Mouse (Mus musculus): ENCODE data around the gene Sipa1l1. TPM values are rescaled to one million over a fixed set of nuclear protein-coding genes. Genes with fewer than 3 reads are reported as not detected.

Sipa1l1 gene
- total RNA-seq, 1 experiment: 31.8 TPM

- DNase-seq (ENCODE audit: low read depth, low spot score): no peak
- Histone ChIP-seq H3K4me3 (ENCODE audit: insufficient read depth in 1 of 2, low read depth in 1 of 2, low read length in 2 of 2, poor library complexity in 1 of 2, severe bottlenecking in 1 of 2) (no peak overlapping the region), H3K9me3 (ENCODE audit: control insufficient read depth, insufficient read depth, low read depth, low read length) (no peaks in the 10 kb centered on the region), H3K27ac (ENCODE audit: insufficient read depth, low read depth, low read length, poor library complexity, severe bottlenecking) (no peak overlapping the region), H3K9ac (ENCODE audit: insufficient read depth, low read depth, low read length, poor library complexity, severe bottlenecking) (no peak overlapping the region), H3K4me1 (ENCODE audit: control insufficient read depth in 2 of 2, insufficient read depth in 2 of 2, low read length in 2 of 2, poor library complexity in 1 of 2) (no peaks in the 10 kb centered on the region), H3K36me3 (ENCODE audit: control insufficient read depth, insufficient read depth, low read length, poor library complexity, severe bottlenecking) (no peaks in the 10 kb centered on the region)
- no peak for TF ChIP-seq ZC3H11A (IDR thresholded peaks at IDR 0.05; ENCODE audit: borderline replicate concordance, low read depth, low read length)
- no peak for TF ChIP-seq ZNF384 (IDR thresholded peaks at IDR 0.05; ENCODE audit: low read depth, low read length)
- no peak for TF ChIP-seq HCFC1 (IDR thresholded peaks at IDR 0.05; ENCODE audit: borderline replicate concordance, insufficient read depth, low read length)
- no peak for TF ChIP-seq CHD2 (IDR thresholded peaks at IDR 0.05; ENCODE audit: low read depth, low read length)
- TF ChIP-seq MAFK (IDR thresholded peaks at IDR 0.05; ENCODE audit: insufficient read depth, low read depth, low read length): no peak
- in situ Hi-C loops (cut with MboI; ENCODE audit: low sequenced_read_pairs in 2 of 2, unreplicated experiment in 2 of 2): no loop called here
Observed at GRCm38 (mm10) chr12:82148328-82148930, 20.7 kb upstream of the Sipa1l1 start.

- Histone ChIP-seq H3K9ac (ENCODE audit: insufficient read depth, low read depth, low read length, poor library complexity, severe bottlenecking) (no peak overlapping the region), H3K4me3 (ENCODE audit: insufficient read depth in 1 of 2, low read depth in 1 of 2, low read length in 2 of 2, poor library complexity in 1 of 2, severe bottlenecking in 1 of 2) (no peak overlapping the region), H3K9me3 (ENCODE audit: control insufficient read depth, insufficient read depth, low read depth, low read length) (no peaks in the 10 kb centered on the region), H3K4me1 (ENCODE audit: control insufficient read depth in 2 of 2, insufficient read depth in 2 of 2, low read length in 2 of 2, poor library complexity in 1 of 2) (no peaks in the 10 kb centered on the region), H3K27ac (ENCODE audit: insufficient read depth, low read depth, low read length, poor library complexity, severe bottlenecking) (no peak overlapping the region), H3K36me3 (ENCODE audit: control insufficient read depth, insufficient read depth, low read length, poor library complexity, severe bottlenecking) (no peaks in the 10 kb centered on the region)
- DNase-seq (ENCODE audit: low read depth, low spot score): no peak
- in situ Hi-C loops (cut with MboI; ENCODE audit: low sequenced_read_pairs in 2 of 2, unreplicated experiment in 2 of 2): no loop called here
- no peak for TF ChIP-seq HCFC1 (IDR thresholded peaks at IDR 0.05; ENCODE audit: borderline replicate concordance, insufficient read depth, low read length)
- no peak for TF ChIP-seq ZC3H11A (IDR thresholded peaks at IDR 0.05; ENCODE audit: borderline replicate concordance, low read depth, low read length)
- TF ChIP-seq MAFK (IDR thresholded peaks at IDR 0.05; ENCODE audit: insufficient read depth, low read depth, low read length): no peak
- TF ChIP-seq ZNF384 (IDR thresholded peaks at IDR 0.05; ENCODE audit: low read depth, low read length): no peak
- no peak for TF ChIP-seq CHD2 (IDR thresholded peaks at IDR 0.05; ENCODE audit: low read depth, low read length)
Observed at GRCm38 (mm10) chr12:82151019-82151418, 18.1 kb upstream of the Sipa1l1 start.

- Histone ChIP-seq H3K36me3 (ENCODE audit: control insufficient read depth, insufficient read depth, low read length, poor library complexity, severe bottlenecking) (no peaks in the 10 kb centered on the region), H3K9ac (ENCODE audit: insufficient read depth, low read depth, low read length, poor library complexity, severe bottlenecking) (no peak overlapping the region), H3K27ac (ENCODE audit: insufficient read depth, low read depth, low read length, poor library complexity, severe bottlenecking) (no peak overlapping the region), H3K9me3 (ENCODE audit: control insufficient read depth, insufficient read depth, low read depth, low read length) (no peaks in the 10 kb centered on the region), H3K4me1 (ENCODE audit: control insufficient read depth in 2 of 2, insufficient read depth in 2 of 2, low read length in 2 of 2, poor library complexity in 1 of 2) (no peaks in the 10 kb centered on the region), H3K4me3 (ENCODE audit: insufficient read depth in 1 of 2, low read depth in 1 of 2, low read length in 2 of 2, poor library complexity in 1 of 2, severe bottlenecking in 1 of 2) (no peak overlapping the region)
- in situ Hi-C loops (cut with MboI; ENCODE audit: low sequenced_read_pairs in 2 of 2, unreplicated experiment in 2 of 2): no loop called here
- TF ChIP-seq HCFC1 (IDR thresholded peaks at IDR 0.05; ENCODE audit: borderline replicate concordance, insufficient read depth, low read length): no peak
- no peak for TF ChIP-seq MAFK (IDR thresholded peaks at IDR 0.05; ENCODE audit: insufficient read depth, low read depth, low read length)
- TF ChIP-seq ZNF384 (IDR thresholded peaks at IDR 0.05; ENCODE audit: low read depth, low read length): no peak
- TF ChIP-seq CHD2 (IDR thresholded peaks at IDR 0.05; ENCODE audit: low read depth, low read length): no peak
- TF ChIP-seq ZC3H11A (IDR thresholded peaks at IDR 0.05; ENCODE audit: borderline replicate concordance, low read depth, low read length): no peak
- no peak for DNase-seq (ENCODE audit: low read depth, low spot score)
Observed at GRCm38 (mm10) chr12:82154527-82154926, 14.6 kb upstream of the Sipa1l1 start.

- no peak overlapping the region for H3K4me3 ChIP-seq (ENCODE audit: insufficient read depth in 1 of 2, low read depth in 1 of 2, low read length in 2 of 2, poor library complexity in 1 of 2, severe bottlenecking in 1 of 2)
- in situ Hi-C loops (cut with MboI; ENCODE audit: low sequenced_read_pairs in 2 of 2, unreplicated experiment in 2 of 2): no loop called here
- no peak for DNase-seq (ENCODE audit: low read depth, low spot score)
- H3K36me3 ChIP-seq (ENCODE audit: control insufficient read depth, insufficient read depth, low read length, poor library complexity, severe bottlenecking): no peaks in the 10 kb centered on the region
- H3K4me1 ChIP-seq (ENCODE audit: control insufficient read depth in 2 of 2, insufficient read depth in 2 of 2, low read length in 2 of 2, poor library complexity in 1 of 2): no peaks in the 10 kb centered on the region
- H3K27ac ChIP-seq (ENCODE audit: insufficient read depth, low read depth, low read length, poor library complexity, severe bottlenecking): no peak overlapping the region
- no peak for TF ChIP-seq HCFC1 (IDR thresholded peaks at IDR 0.05; ENCODE audit: borderline replicate concordance, insufficient read depth, low read length)
- no peak overlapping the region for H3K9ac ChIP-seq (ENCODE audit: insufficient read depth, low read depth, low read length, poor library complexity, severe bottlenecking)
- H3K9me3 ChIP-seq (ENCODE audit: control insufficient read depth, insufficient read depth, low read depth, low read length): no peaks in the 10 kb centered on the region
Observed at GRCm38 (mm10) chr12:82158516-82158915, 10.6 kb upstream of the Sipa1l1 start.

- in situ Hi-C loops (cut with MboI; ENCODE audit: low sequenced_read_pairs in 2 of 2, unreplicated experiment in 2 of 2): no loop called here
- no peak overlapping the region for H3K4me3 ChIP-seq (ENCODE audit: insufficient read depth in 1 of 2, low read depth in 1 of 2, low read length in 2 of 2, poor library complexity in 1 of 2, severe bottlenecking in 1 of 2)
- no peaks in the 10 kb centered on the region for H3K36me3 ChIP-seq (ENCODE audit: control insufficient read depth, insufficient read depth, low read length, poor library complexity, severe bottlenecking)
- DNase-seq (ENCODE audit: low read depth, low spot score): no peak
- no peaks in the 10 kb centered on the region for H3K9me3 ChIP-seq (ENCODE audit: control insufficient read depth, insufficient read depth, low read depth, low read length)
- TF ChIP-seq MAFK (IDR thresholded peaks at IDR 0.05; ENCODE audit: insufficient read depth, low read depth, low read length) (no peak), ZC3H11A (IDR thresholded peaks at IDR 0.05; ENCODE audit: borderline replicate concordance, low read depth, low read length) (no peak), ZNF384 (IDR thresholded peaks at IDR 0.05; ENCODE audit: low read depth, low read length) (no peak), CHD2 (IDR thresholded peaks at IDR 0.05; ENCODE audit: low read depth, low read length) (no peak), HCFC1 (IDR thresholded peaks at IDR 0.05; ENCODE audit: borderline replicate concordance, insufficient read depth, low read length) (no peak)
- H3K27ac ChIP-seq (ENCODE audit: insufficient read depth, low read depth, low read length, poor library complexity, severe bottlenecking): no peak overlapping the region
- no peaks in the 10 kb centered on the region for H3K4me1 ChIP-seq (ENCODE audit: control insufficient read depth in 2 of 2, insufficient read depth in 2 of 2, low read length in 2 of 2, poor library complexity in 1 of 2)
- no peak overlapping the region for H3K9ac ChIP-seq (ENCODE audit: insufficient read depth, low read depth, low read length, poor library complexity, severe bottlenecking)
Observed at GRCm38 (mm10) chr12:82159372-82159771, 9.7 kb upstream of the Sipa1l1 start.

Data from ES-E14 (cell line).